8 mouse cellular contexts compared by ENCODE assay signal in the genomic region with DNA sequence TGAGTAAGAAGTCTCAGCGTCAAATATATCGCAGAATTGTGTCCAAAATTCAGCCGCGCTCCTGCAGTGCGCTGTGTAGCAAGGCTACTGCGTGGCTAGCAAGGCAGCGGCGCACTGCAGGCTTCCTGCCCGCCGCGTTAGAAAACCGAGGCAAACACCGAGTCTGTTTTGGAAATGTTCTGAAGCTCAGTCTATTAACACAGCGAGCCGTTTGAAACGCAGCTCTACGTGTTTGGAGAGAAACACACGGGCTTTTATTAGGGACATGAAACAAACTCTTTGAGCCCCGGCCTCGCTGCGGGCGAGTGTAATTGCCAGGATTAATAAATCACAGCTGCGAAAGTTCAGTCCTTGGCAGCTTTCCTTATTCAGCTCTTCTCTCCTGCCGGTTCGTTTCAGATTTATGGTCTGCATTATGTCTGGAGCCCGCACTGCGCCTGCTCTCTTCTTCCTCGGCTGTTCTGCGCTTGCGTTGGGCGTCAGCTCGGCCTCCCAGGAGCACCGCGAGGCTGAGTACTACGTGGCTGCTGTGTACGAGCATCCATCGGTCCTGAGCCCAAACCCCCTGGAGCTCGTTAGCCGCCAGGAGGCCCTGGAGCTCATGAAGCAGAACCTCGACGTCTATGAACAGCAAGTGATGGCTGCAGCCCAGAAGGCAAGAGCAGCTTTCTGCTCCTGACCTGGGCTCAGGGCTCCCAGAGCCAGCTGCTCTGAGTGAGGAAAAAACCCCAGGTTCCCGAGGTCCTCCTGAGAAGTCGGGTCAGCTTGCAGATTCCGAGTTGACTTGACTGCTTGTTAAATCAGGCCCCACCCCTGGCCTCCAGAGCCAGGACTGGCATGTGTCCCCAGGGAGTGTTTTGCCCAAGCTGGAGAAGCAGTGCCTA. TPM values are rescaled to one million over a fixed set of nuclear protein-coding genes. Genes with fewer than 3 reads are reported as not detected.
A peak's percentile ranks its signal among the peaks of the same experiment; 100 is the strongest.
DNase-seq lines count a peak whose midpoint lies in the region; ATAC-seq and TF ChIP-seq lines count a peak whose summit lies in the region.

No protein-coding gene starts in this region.

- TF ChIP-seq CTCF in heart, adult 2 months (IDR thresholded peaks at IDR 0.05): peak; percentile 54

- intact Hi-C loops in heart, adult 2 months (cut with DNase I): loop anchor here (5.0 to 10.0 kb wide), 2 partner anchors 243 to 285 kb away; no protein-coding TSS in a partner anchor
- intact Hi-C loops in left cerebral cortex, postnatal 4 days (cut with DNase I): no loop called here

- peak; percentile 80 for TF ChIP-seq POLR2A in heart, adult 2 months (IDR thresholded peaks at IDR 0.05; ENCODE audit: insufficient read depth, low read depth, low read length)

- peak; percentile 81 for DNase-seq in adrenal gland, postnatal 25 days
- DNase-seq in heart, adult 2 months: peak; percentile 90
- DNase-seq in kidney, adult 18-20 months: peak; percentile 88
- peak; percentile 82 for DNase-seq in left cerebral cortex, postnatal 4 days
- peak; percentile 79 for DNase-seq in midbrain, embryonic 10.5 days (ENCODE audit: low spot score)
- peak; percentile 82 for DNase-seq in right cerebral cortex, postnatal 4 days
- no peak for DNase-seq in c-Kit-positive CD71-positive TER-119-positive erythroid progenitor cells, embryonic 14.5 days (ENCODE audit: low spot score)

- no peaks in the 10 kb centered on the region for H3K9me3 ChIP-seq in embryonic facial prominence, embryonic 13.5 days
- H3K9me3 ChIP-seq in midbrain, embryonic 10.5 days (replicated peaks): no peaks in the 10 kb centered on the region

- peaks cover 86% of the 10 kb centered on the region for H3K4me1 ChIP-seq in embryonic facial prominence, embryonic 13.5 days
- peaks cover 32% of the 10 kb centered on the region for H3K4me1 ChIP-seq in heart, adult 2 months (ENCODE audit: control insufficient read depth, insufficient read depth, low read length)
- H3K4me1 ChIP-seq in midbrain, embryonic 10.5 days: peaks cover 45% of the 10 kb centered on the region

- no peaks in the 10 kb centered on the region for H3K79me2 ChIP-seq in heart, adult 2 months (replicated peaks; ENCODE audit: control insufficient read depth, insufficient read depth, low read length)

- H3K27me3 ChIP-seq in embryonic facial prominence, embryonic 13.5 days: no peaks in the 10 kb centered on the region
- no peaks in the 10 kb centered on the region for H3K27me3 ChIP-seq in heart, adult 2 months (ENCODE audit: control insufficient read depth, insufficient read depth, low read length)
- no peaks in the 10 kb centered on the region for H3K27me3 ChIP-seq in midbrain, embryonic 10.5 days (ENCODE audit: low read depth, poor library complexity, severe bottlenecking)

- no peak for TF ChIP-seq EP300 in heart, adult 2 months (IDR thresholded peaks at IDR 0.05; ENCODE audit: insufficient read depth, low read depth, low read length)

- ATAC-seq in embryonic facial prominence, embryonic 13.5 days (ENCODE audit: insufficient number of reproducible peaks, insufficient read depth, low FRiP score, low TSS enrichment, low read depth): peak; percentile 82

- H3K27ac ChIP-seq in embryonic facial prominence, embryonic 13.5 days: peak overlapping the region; percentile 100
- H3K27ac ChIP-seq in heart, adult 2 months: peak overlapping the region; percentile 96
- peak overlapping the region; percentile 90 for H3K27ac ChIP-seq in midbrain, embryonic 10.5 days (replicated peaks)

- WGBS in embryonic facial prominence, embryonic 13.5 days: 4% methylated on average over 44 of the region's 44 CpGs
- 7% methylated on average over 44 of the region's 44 CpGs for WGBS in heart, adult 2 months
- 14% methylated on average over 44 of the region's 44 CpGs for WGBS in midbrain, embryonic 10.5 days

- H3K4me2 ChIP-seq in embryonic facial prominence, embryonic 13.5 days: peak overlapping the region; percentile 64

- peaks cover 4% of the 10 kb centered on the region for H3K36me3 ChIP-seq in embryonic facial prominence, embryonic 13.5 days
- H3K36me3 ChIP-seq in heart, adult 2 months (ENCODE audit: control insufficient read depth, insufficient read depth, low read length): peaks cover 2% of the 10 kb centered on the region; the same call in 1 of the 2 replicates
- peaks cover 2% of the 10 kb centered on the region for H3K36me3 ChIP-seq in midbrain, embryonic 10.5 days

- peak overlapping the region; percentile 39 for H3K4me3 ChIP-seq in embryonic facial prominence, embryonic 13.5 days
- peak overlapping the region; percentile 51 for H3K4me3 ChIP-seq in heart, adult 2 months
- H3K4me3 ChIP-seq in midbrain, embryonic 10.5 days: peak overlapping the region; percentile 54

- peak overlapping the region; percentile 69 for H3K9ac ChIP-seq in embryonic facial prominence, embryonic 13.5 days
- H3K9ac ChIP-seq in heart, adult 2 months (ENCODE audit: low read depth, low read length): peak overlapping the region; percentile 47

RNA-seq across cellular contexts. Expression of gene Hacl1, which starts 20.8 kb away (rescaled TPM):
- total RNA-seq in adrenal gland, postnatal 25 days (2021): 53.2 and 69.0 TPM in 2 replicates
- 12.3 and 14.5 TPM in 2 replicates for polyA plus RNA-seq in embryonic facial prominence, embryonic 13.5 days (2015; fragmentation: Nextera tagmentation; extraction: Ambion mirVana)
- total RNA-seq in heart, adult 2 months (2021): 10 to 100 TPM in 1 of 2 experiments, 1 to 10 TPM in 1; 8.2 to 10.1 TPM
- 10.5 and 11.2 TPM in 2 replicates for polyA plus RNA-seq in heart, adult 2 months (2012; rRNA removed)
- 1 to 10 TPM; 4.9 to 6.0 TPM for total RNA-seq in left cerebral cortex, postnatal 4 days (2021)
- 7.2 and 9.5 TPM in 2 replicates for polyA plus RNA-seq in midbrain, embryonic 10.5 days (2016; fragmentation: Nextera tagmentation; extraction: Ambion mirVana)

RNA-seq across cellular contexts. Expression of gene Btd, which starts 21.1 kb away (rescaled TPM):
- total RNA-seq in adrenal gland, postnatal 25 days (2021): 65.9 and 70.8 TPM in 2 replicates
- 32.2 and 33.5 TPM in 2 replicates for polyA plus RNA-seq in embryonic facial prominence, embryonic 13.5 days (2015; fragmentation: Nextera tagmentation; extraction: Ambion mirVana)
- 10 to 100 TPM; 10.7 to 10.8 TPM for total RNA-seq in heart, adult 2 months (2021)
- polyA plus RNA-seq in heart, adult 2 months (2012; rRNA removed): 19.1 and 29.1 TPM in 2 replicates
- 1 to 10 TPM; 9.5 to 10.0 TPM for total RNA-seq in left cerebral cortex, postnatal 4 days (2021)
- 15.5 and 16.4 TPM in 2 replicates for polyA plus RNA-seq in midbrain, embryonic 10.5 days (2016; fragmentation: Nextera tagmentation; extraction: Ambion mirVana)

RNA-seq across cellular contexts. Expression of gene Gm49387, which starts 21.2 kb away (rescaled TPM):
- total RNA-seq in adrenal gland, postnatal 25 days (2021): 0.62 and 1.2 TPM in 2 replicates
- 0.78 and 1.1 TPM in 2 replicates for polyA plus RNA-seq in embryonic facial prominence, embryonic 13.5 days (2015; fragmentation: Nextera tagmentation; extraction: Ambion mirVana)
- total RNA-seq in heart, adult 2 months (2021): under 1 TPM; 0.66 to 0.86 TPM
- polyA plus RNA-seq in heart, adult 2 months (2012; rRNA removed): 2.4 TPM in 1 of 2 replicates, not detected in the other
- not detected for total RNA-seq in left cerebral cortex, postnatal 4 days (2021)
- 0.12 and 1.4 TPM in 2 replicates for polyA plus RNA-seq in midbrain, embryonic 10.5 days (2016; fragmentation: Nextera tagmentation; extraction: Ambion mirVana)
